Mouse (Mus musculus): ENCODE data around the gene Cd9. TPM values are rescaled to one million over a fixed set of nuclear protein-coding genes. Genes with fewer than 3 reads are reported as not detected.

Cd9 gene
- total RNA-seq (2012; rRNA removed) (20.9 and 21.6 TPM in 2 replicates), total RNA-seq (2014; rRNA removed) (12.1 and 12.3 TPM in 2 replicates), polyA plus RNA-seq (2012; ENCODE audit: insufficient read length, low read depth) (24.4 and 27.5 TPM in 2 replicates)

- no peaks in the 10 kb centered on the region for H3K9me3 ChIP-seq (replicated peaks; ENCODE audit: low read length)
- no peak for TF ChIP-seq EP300 (IDR thresholded peaks at IDR 0.05; ENCODE audit: low read length)
- peak; percentile 77; the same call in 1 of the 2 replicates for TF ChIP-seq MXI1 (IDR thresholded peaks at IDR 0.05; ENCODE audit: low read depth, low read length)
- no peak for TF ChIP-seq USF1 (IDR thresholded peaks at IDR 0.05; ENCODE audit: low read depth, low read length)
- TF ChIP-seq IRF4 (IDR thresholded peaks at IDR 0.05; ENCODE audit: low read depth, low read length) = no peak
- no peak for TF ChIP-seq CHD2 (IDR thresholded peaks at IDR 0.05; ENCODE audit: low read length)
- no peak for TF ChIP-seq MAX (IDR thresholded peaks at IDR 0.05; ENCODE audit: low read length)
- no peak for TF ChIP-seq PAX5 (IDR thresholded peaks at IDR 0.05; ENCODE audit: low read length)
- TF ChIP-seq TCF12 (IDR thresholded peaks at IDR 0.05; ENCODE audit: low read depth, low read length) = peak; percentile 32
- TF ChIP-seq JUN (IDR thresholded peaks at IDR 0.05; ENCODE audit: insufficient read depth, low read depth, low read length) = no peak
- no peak for TF ChIP-seq MAFK (IDR thresholded peaks at IDR 0.05; ENCODE audit: insufficient replicate concordance, low read length)
- no peak for TF ChIP-seq RAD21 (IDR thresholded peaks at IDR 0.05; ENCODE audit: low read depth, low read length)
- no peak for TF ChIP-seq ELF1 (IDR thresholded peaks at IDR 0.05; ENCODE audit: low read depth, low read length)
- peak; percentile 84; the same call in 1 of the 2 replicates for TF ChIP-seq UBTF (IDR thresholded peaks at IDR 0.05; ENCODE audit: low read depth, low read length)
- 0 out of 2 replicates have a peak, but pooled peaks have one; percentile 16 for TF ChIP-seq MAZ (IDR thresholded peaks at IDR 0.05; ENCODE audit: low read depth, low read length)
- TF ChIP-seq E2F4 (IDR thresholded peaks at IDR 0.05; ENCODE audit: insufficient replicate concordance, low read depth, low read length) = no peak
- TF ChIP-seq CHD1 (IDR thresholded peaks at IDR 0.05; ENCODE audit: low read depth, low read length) = 0 out of 2 replicates have a peak, but pooled peaks have one; percentile 55
- no peak for TF ChIP-seq SMC3 (IDR thresholded peaks at IDR 0.05; ENCODE audit: low read depth, low read length)
- no peak for TF ChIP-seq CTCF (conservative IDR thresholded peaks at IDR 0.05 in 1 of 2, IDR thresholded peaks at IDR 0.05 in 1 of 2; ENCODE audit: low read depth in 2 of 2, low read length in 2 of 2)
- no peak for TF ChIP-seq BHLHE40 (IDR thresholded peaks at IDR 0.05; ENCODE audit: low read depth, low read length)
- peak; percentile 84 for TF ChIP-seq NRF1 (IDR thresholded peaks at IDR 0.05; ENCODE audit: low read depth, low read length)
- peak; percentile 62 for TF ChIP-seq NELFE (IDR thresholded peaks at IDR 0.05; ENCODE audit: low read depth, low read length)
- no peak for TF ChIP-seq GABPA (IDR thresholded peaks at IDR 0.05; ENCODE audit: insufficient replicate concordance, low read depth, low read length)
- no peak for TF ChIP-seq ZC3H11A (IDR thresholded peaks at IDR 0.05; ENCODE audit: low read depth, low read length)
- no peak for TF ChIP-seq MYC (IDR thresholded peaks at IDR 0.05; ENCODE audit: low read depth, low read length)
- TF ChIP-seq TBP (conservative IDR thresholded peaks at IDR 0.05; ENCODE audit: low read depth, low read length) = peak; percentile 63; the same call in 1 of the 2 replicates
- no peak for TF ChIP-seq RCOR1 (conservative IDR thresholded peaks at IDR 0.05; ENCODE audit: low read depth, low read length)
- peak; percentile 84 for TF ChIP-seq POLR2A (IDR thresholded peaks at IDR 0.05; ENCODE audit: low read depth, low read length)
- peak; percentile 60 for TF ChIP-seq SIN3A (IDR thresholded peaks at IDR 0.05; ENCODE audit: low read length)
- TF ChIP-seq MEF2A (IDR thresholded peaks at IDR 0.05; ENCODE audit: borderline replicate concordance, low read depth, low read length) = no peak
- peaks cover 38% of the 10 kb centered on the region for H3K27me3 ChIP-seq (replicated peaks)
- peak within 1 kb of the TSS; percentile 61 to 74 (median 70) for H3K4me3 ChIP-seq (replicated peaks in 1 of 3; ENCODE audit: low read depth in 2 of 3, low read length in 2 of 3, poor library complexity in 1 of 3)
- in situ Hi-C loops (cut with MboI; ENCODE audit: low pct_ligation_motif_present, low pct_unique_long_range_greater_than_20kb, low sequenced_read_pairs) (no loop called here), dilution Hi-C loops (cut with MboI; ENCODE audit: extremely low pct_ligation_motif_present, extremely low pct_unique_long_range_greater_than_20kb, low sequenced_read_pairs) (no loop called here)
- no peaks in the 10 kb centered on the region for H3K79me2 ChIP-seq (replicated peaks; ENCODE audit: control insufficient read depth, extremely low read depth, insufficient read depth, poor library complexity, severe bottlenecking)
- H3K4me2 ChIP-seq (ENCODE audit: insufficient read depth, low read depth, poor library complexity, severe bottlenecking) = peak within 1 kb of the TSS; percentile 55
- peaks cover 0 to 12% of the 10 kb centered on the region in 2 experiments for H3K36me3 ChIP-seq (replicated peaks in 1 of 2; ENCODE audit: control insufficient read depth in 1 of 2, insufficient read depth in 1 of 2, low read length in 1 of 2)
- no peak within 1 kb of the TSS for H3K27ac ChIP-seq (ENCODE audit: insufficient read depth, low read depth)
- peaks cover 9 to 49% of the 10 kb centered on the region in 2 experiments for H3K4me1 ChIP-seq (ENCODE audit: control insufficient read depth in 1 of 2, insufficient read depth in 2 of 2)
- peak; percentile 47 for DNase-seq (ENCODE audit: extremely low read depth)
- peak within 1 kb of the TSS; percentile 60 for H3K9ac ChIP-seq (ENCODE audit: insufficient read depth, low read depth)
These were observed at the start of gene Cd9 for GRCm38 (mm10) chr6:125494092-125494871. Gene Cd9 (minus strand): TSS chr6:125494791.

All from CH12.LX (cell line).